Mouse (Mus musculus): Measurements from ENCODE around the gene Srpk2.

DNA sequence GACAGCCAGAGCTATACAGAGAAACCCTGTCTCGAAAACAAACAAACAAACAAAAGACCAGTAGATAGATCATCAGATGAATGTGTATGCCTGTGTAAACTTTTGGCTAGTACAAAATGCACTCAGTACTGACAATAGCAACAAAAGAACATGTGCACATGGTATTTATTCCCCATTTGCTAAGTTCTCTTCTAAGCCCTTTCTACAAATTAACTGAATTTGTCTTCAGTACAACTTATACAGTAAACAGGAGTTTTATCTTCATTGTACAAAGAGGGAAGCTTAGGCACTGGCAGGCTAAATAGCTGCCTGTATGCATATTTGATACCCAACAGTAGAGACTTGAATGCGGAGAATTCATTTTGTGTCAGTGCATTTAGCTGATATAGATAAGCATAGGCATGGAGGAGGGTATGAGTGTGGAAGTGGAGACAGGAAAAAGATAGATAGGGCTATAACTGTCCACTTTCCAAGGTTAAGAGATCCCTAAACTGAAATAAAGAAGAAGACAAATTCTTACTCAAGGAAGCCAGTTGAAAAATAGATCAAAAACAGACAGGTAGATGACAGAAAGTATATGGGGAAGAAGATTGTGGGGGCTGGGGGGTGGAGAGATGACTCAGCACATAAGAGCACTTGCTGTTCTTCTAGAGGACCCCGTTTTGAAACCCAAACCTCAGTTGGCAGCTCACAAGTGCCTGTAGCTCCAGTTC lies 33.2 kb upstream of the Srpk2 start:
- TF ChIP-seq CTCF (IDR thresholded peaks at IDR 0.05; ENCODE audit: control insufficient read depth, insufficient read depth, low read length) (no peak), POLR2A (IDR thresholded peaks at IDR 0.05; ENCODE audit: borderline replicate concordance, control insufficient read depth, low read depth, low read length) (no peak)
